Comparison of ENCODE assay signal across 23 mouse cellular contexts in the genomic region with DNA sequence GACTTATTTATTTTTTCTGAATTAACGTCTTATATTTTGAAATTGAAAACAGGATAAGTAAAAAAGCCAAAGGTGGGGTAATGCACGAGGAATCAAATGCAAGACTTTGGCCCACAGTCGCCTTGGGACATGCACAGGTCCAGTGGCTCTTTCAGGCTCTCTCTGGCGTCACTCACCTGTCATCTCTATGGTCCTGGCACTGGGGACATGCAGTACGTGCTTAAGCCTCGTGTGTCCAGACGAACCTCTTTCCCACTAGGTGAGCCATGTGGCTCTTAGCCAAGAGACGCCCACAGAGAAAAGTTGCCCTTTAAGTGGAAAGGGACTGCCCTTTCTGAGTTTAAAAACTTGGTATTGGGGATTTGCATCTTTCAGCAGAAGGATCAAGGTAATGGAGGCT. TPM values are rescaled to one million over a fixed set of nuclear protein-coding genes. Genes with fewer than 3 reads are reported as not detected.
"Had no signal": no experiment of that assay in that cellular context is flagged by ENCODE, and none has a peak within 500 bp of the region (broad histone marks: within the 10 kb centered on the region; RNA-seq: fewer than 3 reads in every experiment).

No protein-coding gene starts in this region.

- H3K9me3 ChIP-seq: lung, embryonic 15.5 days; midbrain, embryonic 13.5 days; midbrain, embryonic 15.5 days; neural tube, embryonic 12.5 days; stomach, embryonic 15.5 days had no signal

- H3K4me1 ChIP-seq: midbrain, embryonic 13.5 days; midbrain, embryonic 15.5 days; neural tube, embryonic 12.5 days had no signal

- H3K4me3 ChIP-seq: lung, embryonic 15.5 days; megakaryocyte, embryonic 14.5 days; midbrain, embryonic 13.5 days; midbrain, embryonic 15.5 days; neural tube, embryonic 12.5 days; stomach, embryonic 15.5 days had no signal

- H3K27me3 ChIP-seq: midbrain, embryonic 13.5 days; midbrain, embryonic 15.5 days; neural tube, embryonic 12.5 days had no signal

- H3K27ac ChIP-seq: lung, embryonic 15.5 days; macrophage; midbrain, embryonic 13.5 days; midbrain, embryonic 15.5 days; neural tube, embryonic 12.5 days; stomach, embryonic 15.5 days had no signal

- H3K36me3 ChIP-seq: lung, embryonic 15.5 days; midbrain, embryonic 13.5 days; midbrain, embryonic 15.5 days; neural tube, embryonic 12.5 days; stomach, embryonic 15.5 days had no signal

- H3K9ac ChIP-seq: lung, embryonic 15.5 days; midbrain, embryonic 13.5 days; midbrain, embryonic 15.5 days; neural tube, embryonic 12.5 days; stomach, embryonic 15.5 days had no signal

- DNase-seq: lung, adult 2 months; lung, postnatal 14 days; lung, postnatal 36 days; right cerebral cortex, postnatal 14 days; thymus, adult 18-20 months; thymus, postnatal 14 days; thymus, postnatal 36 days had no signal

- H3K4me2 ChIP-seq: lung, embryonic 15.5 days; midbrain, embryonic 11.5 days; midbrain, embryonic 13.5 days; midbrain, embryonic 15.5 days; neural tube, embryonic 12.5 days; stomach, embryonic 15.5 days had no signal

- ATAC-seq: lung, postnatal 0 days; midbrain, embryonic 13.5 days; midbrain, embryonic 15.5 days had no signal

RNA-seq across cellular contexts. Expression of a gene that starts 7.5 kb away (rescaled TPM):
- total RNA-seq: monocyte, adult 5-6 weeks; neutrophil, adult 5-6 weeks had no signal
- polyA plus RNA-seq: macrophage; midbrain, embryonic 11.5 days; midbrain, embryonic 13.5 days; neural tube, embryonic 12.5 days had no signal

RNA-seq across cellular contexts. Expression of a gene that starts 35.7 kb away (rescaled TPM):
- total RNA-seq: megakaryocyte progenitor cell, adult 5-6 weeks; monocyte, adult 5-6 weeks; neutrophil, adult 5-6 weeks had no signal
- polyA plus RNA-seq: macrophage had no signal

RNA-seq across cellular contexts. Expression of a gene that starts 43.2 kb away (rescaled TPM):
- total RNA-seq: megakaryocyte progenitor cell, adult 5-6 weeks; midbrain, postnatal 0 days; monocyte, adult 5-6 weeks; neutrophil, adult 5-6 weeks had no signal
- polyA plus RNA-seq: lung, adult 2 months; lung, embryonic 15.5 days; lung, postnatal 0 days; macrophage; neural tube, embryonic 12.5 days; neural tube, embryonic 14.5 days; spleen, adult 2 months; thymus, postnatal 0 days had no signal
